Mouse (Mus musculus): ENCODE results near the gene Psmg3. TPM values are rescaled to one million over a fixed set of nuclear protein-coding genes. Genes with fewer than 3 reads are reported as not detected.

The Psmg3 gene
- 54.7 TPM for polyA plus RNA-seq (2021)

- no peaks in the 10 kb centered on the region for H3K27me3 ChIP-seq
- DNase-seq (ENCODE audit: low read depth, low spot score) (peak; percentile 50), ATAC-seq (peak; percentile 44)
- POLR2A ChIA-PET, result interaction anchor here (0.9 to 1.7 kb wide), 3 partner anchors 11 to 35 kb away, joined by 3 to 6 read pairs (median 4); partner anchors contain the start of gene Mafk
- no peak for TF ChIP-seq CTCF (IDR thresholded peaks at IDR 0.05)
- CTCF ChIA-PET, result interaction anchor here (1.6 kb wide), 1 partner anchor 8 kb away, joined by 7 read pairs; no protein-coding TSS in a partner anchor
- in situ Hi-C loops (cut with MboI; ENCODE audit: low pct_unique_long_range_greater_than_20kb), result no loop called here
Measured at GRCm38 (mm10) chr5:139826357-139827055, at the start of gene Psmg3, which contains the start of gene Gm26938. Gene Psmg3, minus strand, starts transcription at chr5:139826885. Gene Gm26938, minus strand, starts transcription at chr5:139826407.

GRCm38 (mm10) chr5:139871526-139871925 lies 44.8 kb upstream of the Psmg3 start:
- ChIA-PET POLR2A (no interaction called here), CTCF (interaction anchor here (1.0 kb wide), 1 partner anchor 9 kb away, joined by 3 read pairs; no protein-coding TSS in a partner anchor)
- DNase-seq (ENCODE audit: low read depth, low spot score), result no peak
- no peaks in the 10 kb centered on the region for H3K27me3 ChIP-seq
- ATAC-seq, result no peak
- TF ChIP-seq CTCF (IDR thresholded peaks at IDR 0.05), result no peak
- in situ Hi-C loops (cut with MboI; ENCODE audit: low pct_unique_long_range_greater_than_20kb), result no loop called here

- DNase-seq (ENCODE audit: low read depth, low spot score) (peak; percentile 12), ATAC-seq (no peak)
- H3K27me3 ChIP-seq, result no peaks in the 10 kb centered on the region
- in situ Hi-C loops (cut with MboI; ENCODE audit: low pct_unique_long_range_greater_than_20kb), result no loop called here
- no peak for TF ChIP-seq CTCF (IDR thresholded peaks at IDR 0.05)
- POLR2A ChIA-PET, result no interaction called here
- CTCF ChIA-PET, result interaction anchor here (1.0 kb wide), 1 partner anchor 10 kb away, joined by 3 read pairs; no protein-coding TSS in a partner anchor
Measured at GRCm38 (mm10) chr5:139870886-139871285, 44.2 kb upstream of the Psmg3 start.

GRCm38 (mm10) chr5:139862759-139863158 lies 36.1 kb upstream of the Psmg3 start:
- CTCF ChIA-PET, result no interaction called here
- peak; percentile 25 for DNase-seq (ENCODE audit: low read depth, low spot score)
- in situ Hi-C loops (cut with MboI; ENCODE audit: low pct_unique_long_range_greater_than_20kb), result no loop called here
- no peak for ATAC-seq
- no peaks in the 10 kb centered on the region for H3K27me3 ChIP-seq
- no peak for TF ChIP-seq CTCF (IDR thresholded peaks at IDR 0.05)
- POLR2A ChIA-PET, result no interaction called here

GRCm38 (mm10) chr5:139860328-139861104 lies 33.8 kb upstream of the Psmg3 start:
- CTCF ChIA-PET, result interaction anchor here (1.0 kb wide), 1 partner anchor 17 kb away, joined by 3 read pairs; no protein-coding TSS in a partner anchor

DNA sequence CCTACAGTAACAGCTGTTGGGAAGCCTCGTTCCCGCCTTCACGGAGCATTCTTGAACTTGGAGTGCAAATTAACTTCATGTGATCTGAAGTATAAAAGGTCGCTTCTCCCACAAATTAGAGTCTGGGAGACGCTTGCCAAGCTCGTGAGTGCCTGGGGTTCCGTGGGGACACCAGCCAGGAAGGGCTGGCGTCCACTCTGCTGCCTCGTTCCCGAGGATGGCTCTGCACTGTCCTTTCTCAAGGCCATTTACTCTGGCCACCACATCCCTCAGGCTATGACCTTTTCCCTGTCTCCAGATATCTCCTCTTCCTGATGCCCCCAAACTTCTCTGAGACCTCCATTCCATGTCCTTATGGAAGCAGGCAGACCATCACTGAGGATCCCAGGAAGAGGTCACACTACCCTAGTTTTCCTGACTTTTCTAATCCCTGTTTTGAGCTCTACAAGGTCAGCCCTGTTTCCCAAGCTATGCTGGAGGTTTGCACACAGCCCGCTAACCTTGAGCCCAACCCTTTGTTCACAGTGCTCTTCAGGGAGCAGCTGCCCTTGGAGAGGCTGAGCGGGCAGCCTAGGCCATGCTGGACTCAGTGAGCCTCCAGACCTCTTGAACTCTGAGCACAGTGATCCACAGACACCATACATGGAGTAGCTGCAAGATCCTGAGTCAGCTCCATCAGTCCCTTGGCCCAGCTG lies 23.1 kb upstream of the Psmg3 start:
- in situ Hi-C loops (cut with MboI; ENCODE audit: low pct_unique_long_range_greater_than_20kb), result loop anchor here (10.0 kb wide), 1 partner anchor 285 kb away; no protein-coding TSS in a partner anchor
- POLR2A ChIA-PET, result no interaction called here
- no peak for TF ChIP-seq CTCF (IDR thresholded peaks at IDR 0.05)
- no peaks in the 10 kb centered on the region for H3K27me3 ChIP-seq
- CTCF ChIA-PET, result interaction anchor here (1.2 kb wide), 1 partner anchor 10 kb away, joined by 4 read pairs; no protein-coding TSS in a partner anchor
- ATAC-seq (no peak), DNase-seq (ENCODE audit: low read depth, low spot score) (no peak)

More at GRCm38 (mm10) chr5:139860328-139861104, 33.8 kb upstream of the Psmg3 start:
- in situ Hi-C loops (cut with MboI; ENCODE audit: low pct_unique_long_range_greater_than_20kb), result no loop called here
- TF ChIP-seq CTCF (IDR thresholded peaks at IDR 0.05), result no peak
- no peak for ATAC-seq
- no peak for DNase-seq (ENCODE audit: low read depth, low spot score)
- POLR2A ChIA-PET, result no interaction called here
- H3K27me3 ChIP-seq, result no peaks in the 10 kb centered on the region

GRCm38 (mm10) chr5:139839142-139839541 lies 12.5 kb upstream of the Psmg3 start:
- CTCF ChIA-PET, result interaction anchor here (0.7 to 1.9 kb wide), 11 partner anchors 11 to 498 kb away, joined by 3 to 6 read pairs (median 4); partner anchors contain the start of gene Elfn1
- DNase-seq (ENCODE audit: low read depth, low spot score) (no peak), ATAC-seq (no peak)
- in situ Hi-C loops (cut with MboI; ENCODE audit: low pct_unique_long_range_greater_than_20kb), result loop anchor here (5.0 to 10.0 kb wide), 4 partner anchors 133 to 453 kb away; no protein-coding TSS in a partner anchor
- POLR2A ChIA-PET, result interaction anchor here (0.6 kb wide), 3 partner anchors 195 to 385 kb away, joined by 3 to 11 read pairs (median 3); no protein-coding TSS in a partner anchor
- H3K27me3 ChIP-seq, result no peaks in the 10 kb centered on the region
- TF ChIP-seq CTCF (IDR thresholded peaks at IDR 0.05), result no peak

DNA sequence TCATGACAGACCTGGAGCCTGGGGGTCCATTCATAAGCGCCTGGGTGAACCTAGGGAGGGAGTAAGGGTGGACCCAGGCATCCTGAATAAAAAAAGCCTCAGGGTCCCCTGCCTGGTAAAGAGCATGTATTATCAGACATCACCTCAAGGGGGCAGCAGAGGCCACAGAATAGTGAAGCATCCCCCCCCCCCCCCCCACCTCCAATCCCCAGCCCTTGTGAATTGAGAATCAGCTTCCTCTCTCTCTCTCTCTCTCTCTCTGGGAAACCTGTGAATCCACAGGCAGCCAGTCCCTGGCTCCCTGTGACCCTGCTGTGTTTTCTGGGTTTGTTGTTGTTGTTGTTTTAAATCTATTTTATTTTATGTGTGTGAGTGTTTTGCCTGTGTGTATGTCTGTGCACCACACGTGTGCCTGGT lies 11.8 kb upstream of the Psmg3 start:
- ChIA-PET CTCF (interaction anchor here (0.7 to 1.9 kb wide), 10 partner anchors 11 to 498 kb away, joined by 3 to 6 read pairs (median 4); partner anchors contain the start of gene Elfn1), POLR2A (interaction anchor here (0.6 to 0.7 kb wide), 2 partner anchors 12 to 385 kb away, joined by 3 read pairs; partner anchors contain the start of genes Gm26938 and Psmg3)
- DNase-seq (ENCODE audit: low read depth, low spot score) (no peak), ATAC-seq (no peak)
- TF ChIP-seq CTCF (IDR thresholded peaks at IDR 0.05), result no peak
- in situ Hi-C loops (cut with MboI; ENCODE audit: low pct_unique_long_range_greater_than_20kb), result loop anchor here (5.0 to 10.0 kb wide), 4 partner anchors 134 to 454 kb away; no protein-coding TSS in a partner anchor
- H3K27me3 ChIP-seq, result no peaks in the 10 kb centered on the region

DNA sequence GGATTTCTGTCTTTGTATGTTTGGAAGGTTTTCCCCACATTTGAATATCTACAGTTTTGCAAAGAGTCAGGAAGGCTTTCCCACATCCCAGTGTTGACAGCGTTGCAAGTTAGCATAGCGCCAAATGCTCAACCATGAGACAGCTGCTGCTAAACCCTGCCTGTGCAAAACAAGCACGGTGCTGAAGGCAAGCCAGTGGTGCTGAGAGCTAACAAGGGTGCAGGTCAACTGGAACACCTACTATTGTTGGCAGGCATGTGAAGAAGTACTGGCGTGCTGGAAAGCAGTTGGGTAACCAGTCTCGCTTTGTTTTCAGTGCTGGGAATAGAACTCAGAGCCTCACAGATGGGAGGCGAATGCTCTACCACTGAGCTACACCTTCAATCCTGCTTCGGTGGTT lies 9.0 kb upstream of the Psmg3 start:
- DNase-seq (ENCODE audit: low read depth, low spot score) (no peak), ATAC-seq (no peak)
- no peaks in the 10 kb centered on the region for H3K27me3 ChIP-seq
- ChIA-PET POLR2A (no interaction called here), CTCF (no interaction called here)
- TF ChIP-seq CTCF (IDR thresholded peaks at IDR 0.05), result no peak
- in situ Hi-C loops (cut with MboI; ENCODE audit: low pct_unique_long_range_greater_than_20kb), result loop anchor here (5.0 to 10.0 kb wide), 4 partner anchors 137 to 457 kb away; no protein-coding TSS in a partner anchor

GRCm38 (mm10) chr5:139832125-139832524 lies 5.4 kb upstream of the Psmg3 start:
- POLR2A ChIA-PET, result no interaction called here
- no peak for TF ChIP-seq CTCF (IDR thresholded peaks at IDR 0.05)

More at GRCm38 (mm10) chr5:139832125-139832524, 5.4 kb upstream of the Psmg3 start:
- no peaks in the 10 kb centered on the region for H3K27me3 ChIP-seq
- CTCF ChIA-PET, result no interaction called here
- DNase-seq (ENCODE audit: low read depth, low spot score), result no peak
- in situ Hi-C loops (cut with MboI; ENCODE audit: low pct_unique_long_range_greater_than_20kb), result loop anchor here (5.0 to 10.0 kb wide), 2 partner anchors 373 to 580 kb away; no protein-coding TSS in a partner anchor
- ATAC-seq, result no peak

Measured in Patski (cell line).